Mouse (Mus musculus) lung, embryonic 16.5 days (tissue): Measurements from ENCODE around the gene Ly6g5b. TPM values are rescaled to one million over a fixed set of nuclear protein-coding genes. Genes with fewer than 3 reads are reported as not detected.

Experiments used
- ATAC-seq: fragments of 200-750 bp; cut with Nextera tagmentation; 2 replicates; pipeline ENCODE4 v1.8.0; 2017; ENCODE audit warnings: low read depth, mild to moderate bottlenecking, moderate library complexity
- H3K27ac ChIP-seq: fragments of 300-500 bp; sonication (generic); 2 replicates; pipeline ENCODE4 v1.5.1; 2014; ENCODE audit warnings: mild to moderate bottlenecking, control low read depth, low read length
- H3K27me3 ChIP-seq: fragments of 300-500 bp; sonication (generic); 2 replicates; pipeline ENCODE4 v1.6.1; 2014; ENCODE audit warnings: low read depth, low read length, mixed read lengths; ENCODE audit not compliant: control insufficient read depth, insufficient read depth
- H3K36me3 ChIP-seq: fragments of 300-500 bp; sonication (generic); 2 replicates; pipeline ENCODE4 v1.6.1; 2014; ENCODE audit warnings: low read length; ENCODE audit not compliant: control insufficient read depth, insufficient read depth
- H3K4me1 ChIP-seq: fragments of 300-500 bp; sonication (generic); replicated peaks from 2 replicates; pipeline ENCODE4 v1.6.1; 2014; ENCODE audit warnings: low read length, mixed read lengths; ENCODE audit not compliant: control insufficient read depth, insufficient read depth
- H3K4me2 ChIP-seq: fragments of 300-500 bp; sonication (generic); 2 replicates; pipeline ENCODE4 v1.6.1; 2014; ENCODE audit warnings: low read depth, low read length, control low read depth
- H3K4me3 ChIP-seq: fragments of 300-500 bp; sonication (generic); 2 replicates; pipeline ENCODE4 v1.5.1; 2014; ENCODE audit warnings: mild to moderate bottlenecking, low read length, control low read depth
- H3K9ac ChIP-seq: fragments of 300-500 bp; sonication (generic); 2 replicates; pipeline ENCODE4 v1.6.1; 2014; ENCODE audit warnings: low read length, control low read depth
- H3K9me3 ChIP-seq: fragments of 300-500 bp; sonication (generic); 2 replicates; pipeline ENCODE4 v1.6.1; 2016; ENCODE audit warnings: low read length; ENCODE audit not compliant: control insufficient read depth
- WGBS: fragments of 180-500 bp; shearing (Covaris S2); extraction: QIAGEN DNeasy Blood & Tissue Kit; methylation state at CpG from one replicate; pipeline ENCODE4 v1.1.7; 2014; 5-methylcytosine and 5-hydroxymethylcytosine counted together
- polyA plus RNA-seq: library from polyadenylated mRNA; unstranded; fragments of >200 nt; fragmentation: Nextera tagmentation; extraction: Ambion mirVana; gene quantifications from 2 replicates; pipeline ENCODE4 v1.2.1, GENCODE M21; 2015

Ly6g5b gene
- polyA plus RNA-seq, 1 experiment from 2014 or later = 0.60 TPM

DNA sequence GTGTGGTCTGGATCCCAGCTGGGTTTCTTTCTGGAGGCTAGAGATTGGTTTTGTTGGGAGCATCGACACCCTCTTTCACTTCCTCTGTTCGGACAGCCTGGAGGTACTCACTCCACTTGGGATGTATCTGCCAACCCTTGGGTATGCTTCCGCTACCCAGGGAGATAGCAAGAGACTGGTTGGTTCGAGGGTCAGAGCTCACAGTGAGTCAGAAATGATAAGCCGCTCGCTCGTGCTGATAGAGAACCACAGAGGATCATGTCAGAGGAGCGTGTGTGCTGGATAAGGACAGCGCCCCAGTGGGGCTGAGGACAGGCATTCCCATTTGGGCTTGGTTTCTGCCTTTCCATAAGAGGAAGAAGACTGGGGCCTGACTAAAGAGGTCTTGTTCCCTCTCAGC lies 35.5 kb downstream of the Ly6g5b start:
- no peaks in the 10 kb centered on the region for H3K9me3 ChIP-seq
- no peaks in the 10 kb centered on the region for H3K36me3 ChIP-seq
- H3K4me1 ChIP-seq = peaks cover 7% of the 10 kb centered on the region; the same call in 1 of the 2 replicates
- ATAC-seq = no peak
- 29% methylated on average over 9 of the region's 9 CpGs for WGBS
- no peak overlapping the region for H3K4me3 ChIP-seq
- peaks cover 2% of the 10 kb centered on the region; the same call in 1 of the 2 replicates for H3K27me3 ChIP-seq
- no peak overlapping the region for H3K27ac ChIP-seq
- no peak overlapping the region for H3K4me2 ChIP-seq
- no peak overlapping the region for H3K9ac ChIP-seq

DNA sequence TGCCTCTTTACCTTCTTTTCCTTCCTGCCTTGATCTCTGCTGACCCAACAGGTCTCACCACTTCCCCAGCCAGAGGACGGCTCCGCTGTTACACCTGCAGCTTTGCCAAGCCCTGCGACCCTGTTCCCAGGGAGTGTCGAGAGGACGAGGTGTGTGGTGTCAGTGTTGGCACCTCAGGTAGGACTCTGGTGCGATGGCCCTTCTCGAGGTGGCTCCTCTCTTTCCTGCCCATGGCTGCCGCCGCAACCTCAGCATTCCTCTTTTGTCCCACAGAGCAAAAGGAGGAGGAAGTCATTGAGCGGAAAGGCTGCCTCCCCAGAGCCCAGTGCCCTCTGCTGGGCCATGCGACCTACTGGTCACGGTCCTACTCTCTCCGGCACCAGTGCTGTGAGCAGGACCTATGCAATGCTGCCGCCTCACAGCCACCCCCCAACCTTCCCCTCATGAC lies 37.4 kb downstream of the Ly6g5b start, which contains the start of gene Ly6g6d:
Gene Ly6g6d (minus strand): TSS at position 280 of the 448 bp plus-strand sequence.
- 7% methylated on average over 14 of the region's 14 CpGs for WGBS
- peak within 1 kb of the TSS; percentile 87 for H3K27ac ChIP-seq
- peak; percentile 83 for ATAC-seq

DNA sequence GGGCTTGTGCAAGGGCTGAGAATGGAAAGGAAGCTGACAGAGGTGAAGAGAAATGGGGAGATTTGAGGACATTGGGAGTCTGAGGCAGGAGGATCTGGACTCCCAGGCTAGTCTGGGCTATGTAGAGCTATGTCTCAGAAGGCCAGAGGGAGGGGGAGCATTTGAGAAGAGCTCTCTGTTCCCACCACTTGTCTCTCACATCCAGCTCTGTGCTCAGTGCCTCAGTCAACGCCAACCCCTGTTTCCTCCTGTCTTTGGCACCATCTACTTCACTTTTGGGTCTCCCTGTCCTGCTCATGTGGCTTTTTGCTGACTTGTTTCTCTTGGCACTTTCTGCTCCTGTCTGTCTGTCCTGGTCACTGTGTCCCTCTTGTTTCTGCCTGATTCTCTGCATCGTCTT lies 37.9 kb downstream of the Ly6g5b start:
- peaks cover 7% of the 10 kb centered on the region; the same call in 1 of the 2 replicates for H3K4me1 ChIP-seq
- H3K4me2 ChIP-seq = peak overlapping the region; percentile 52
- WGBS = 23% methylated on average over 2 of the region's 2 CpGs
- no peaks in the 10 kb centered on the region for H3K9me3 ChIP-seq
- ATAC-seq = peak; percentile 52
- H3K27me3 ChIP-seq = peaks cover 2% of the 10 kb centered on the region; the same call in 1 of the 2 replicates
- peak overlapping the region; percentile 87 for H3K27ac ChIP-seq
- no peaks in the 10 kb centered on the region for H3K36me3 ChIP-seq
- peak overlapping the region; percentile 66 for H3K9ac ChIP-seq
- peak overlapping the region; percentile 45 for H3K4me3 ChIP-seq

More for the DNA sequence above, 37.4 kb downstream of the Ly6g5b start, which contains the start of gene Ly6g6d:
- H3K4me2 ChIP-seq = peak within 1 kb of the TSS; percentile 52
- H3K36me3 ChIP-seq = no peaks in the 10 kb centered on the region
- H3K9ac ChIP-seq = peak within 1 kb of the TSS; percentile 66
- H3K9me3 ChIP-seq = no peaks in the 10 kb centered on the region
- peaks cover 7% of the 10 kb centered on the region; the same call in 1 of the 2 replicates for H3K4me1 ChIP-seq
- H3K27me3 ChIP-seq = peaks cover 2% of the 10 kb centered on the region; the same call in 1 of the 2 replicates
- peak within 1 kb of the TSS; percentile 45 for H3K4me3 ChIP-seq

DNA sequence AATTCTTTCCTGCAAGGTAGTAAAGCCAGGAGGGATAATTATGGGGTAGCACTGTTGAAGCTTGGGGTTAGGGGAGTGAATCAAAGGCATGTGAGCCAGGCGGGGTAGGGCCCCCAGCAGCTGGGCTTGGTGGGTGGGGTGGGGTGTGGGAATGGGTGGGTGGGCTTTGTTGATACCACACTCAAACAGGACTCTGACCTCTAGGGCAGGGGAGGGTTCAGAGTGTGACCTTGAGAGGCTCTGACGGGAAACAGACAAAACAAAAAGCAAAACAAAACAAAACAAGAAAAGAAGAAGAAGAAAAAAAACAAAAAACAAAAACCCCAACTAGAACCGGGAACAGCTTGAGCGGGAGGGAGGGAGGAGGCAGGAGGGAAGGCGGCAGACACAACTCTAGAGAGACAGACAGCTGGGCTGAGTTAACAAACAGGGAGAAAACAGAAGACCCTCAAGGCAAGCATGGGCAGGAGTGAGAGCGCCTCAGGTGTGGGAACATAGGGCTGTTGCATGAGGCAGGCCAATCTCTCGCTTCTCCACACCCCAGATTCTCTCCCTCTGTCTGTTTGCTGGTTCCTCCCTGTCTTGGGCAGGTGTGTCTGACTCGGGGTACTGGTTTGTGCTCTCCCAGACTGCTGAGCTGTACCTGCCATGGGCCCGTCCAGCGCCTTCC lies 38.6 kb downstream of the Ly6g5b start, which contains the start of gene Ly6g6e:
Gene Ly6g6e (plus strand): TSS at position 396 of the 670 bp plus-strand sequence.
- no peaks in the 10 kb centered on the region for H3K36me3 ChIP-seq
- H3K27ac ChIP-seq = peak within 1 kb of the TSS; percentile 87
- ATAC-seq = 0 out of 2 replicates have a peak, but pooled peaks have one; percentile 5
- peak within 1 kb of the TSS; percentile 52 for H3K4me2 ChIP-seq
- WGBS = 32% methylated on average over 10 of the region's 10 CpGs
- peaks cover 7% of the 10 kb centered on the region; the same call in 1 of the 2 replicates for H3K4me1 ChIP-seq
- peak within 1 kb of the TSS; percentile 45 for H3K4me3 ChIP-seq
- H3K9ac ChIP-seq = peak within 1 kb of the TSS; percentile 66
- peaks cover 2% of the 10 kb centered on the region; the same call in 1 of the 2 replicates for H3K27me3 ChIP-seq
- no peaks in the 10 kb centered on the region for H3K9me3 ChIP-seq

DNA sequence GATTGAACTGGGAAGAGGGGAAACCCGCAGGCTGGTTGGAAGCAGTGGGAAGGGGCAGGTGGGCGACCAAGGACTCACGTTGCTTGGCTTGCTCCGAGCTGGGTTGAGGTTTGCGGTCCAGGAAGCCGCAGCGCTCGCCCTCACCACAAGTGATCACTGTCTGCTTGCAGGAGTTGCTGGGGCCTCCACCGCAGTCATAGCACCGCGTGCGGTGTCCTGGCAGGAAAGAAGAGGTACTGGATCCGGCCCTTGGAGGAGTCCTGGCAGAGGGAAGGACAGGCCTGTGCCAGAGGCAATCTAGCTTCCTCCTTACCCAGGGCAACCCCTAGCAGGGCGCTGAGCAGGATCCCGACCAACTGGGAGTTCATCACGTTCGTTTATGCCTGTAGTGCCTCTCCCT lies 41.1 kb downstream of the Ly6g5b start:
- WGBS = 50% methylated on average over 17 of the region's 17 CpGs
- Histone ChIP-seq H3K9ac (no peak overlapping the region), H3K4me2 (no peak overlapping the region), H3K9me3 (no peaks in the 10 kb centered on the region), H3K27me3 (peaks cover 2% of the 10 kb centered on the region; the same call in 1 of the 2 replicates), H3K27ac (no peak overlapping the region), H3K4me1 (peaks cover 7% of the 10 kb centered on the region; the same call in 1 of the 2 replicates), H3K36me3 (no peaks in the 10 kb centered on the region), H3K4me3 (no peak overlapping the region)
- no peak for ATAC-seq

DNA sequence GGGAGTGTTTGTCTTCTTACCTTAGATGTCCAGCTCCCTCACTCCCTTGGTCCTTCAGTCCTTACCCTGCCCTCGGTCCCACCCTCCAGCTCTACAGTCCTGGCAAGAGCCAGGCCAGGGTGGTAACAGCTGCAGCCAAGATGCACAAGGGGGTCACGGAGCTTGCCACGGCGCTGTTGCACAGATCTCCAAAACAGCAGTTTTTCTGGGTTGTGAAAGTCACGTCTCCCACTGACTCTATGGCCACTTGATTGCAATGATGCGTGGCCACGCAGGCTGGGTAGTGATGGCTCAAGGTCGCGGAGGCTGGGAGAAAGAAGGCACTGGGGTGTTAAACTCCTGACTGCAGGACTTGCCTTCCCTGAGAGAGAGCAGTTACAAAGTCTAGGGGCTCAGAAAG lies 43.8 kb downstream of the Ly6g5b start:
- WGBS = 65% methylated on average over 9 of the region's 9 CpGs
- no peak for ATAC-seq
- no peaks in the 10 kb centered on the region for H3K36me3 ChIP-seq
- no peaks in the 10 kb centered on the region; the same call in 1 of the 2 replicates for H3K4me1 ChIP-seq
- no peak overlapping the region for H3K4me2 ChIP-seq
- H3K9me3 ChIP-seq = no peaks in the 10 kb centered on the region
- no peak overlapping the region for H3K4me3 ChIP-seq
- H3K27me3 ChIP-seq = no peaks in the 10 kb centered on the region
- H3K27ac ChIP-seq = no peak overlapping the region
- H3K9ac ChIP-seq = no peak overlapping the region

DNA sequence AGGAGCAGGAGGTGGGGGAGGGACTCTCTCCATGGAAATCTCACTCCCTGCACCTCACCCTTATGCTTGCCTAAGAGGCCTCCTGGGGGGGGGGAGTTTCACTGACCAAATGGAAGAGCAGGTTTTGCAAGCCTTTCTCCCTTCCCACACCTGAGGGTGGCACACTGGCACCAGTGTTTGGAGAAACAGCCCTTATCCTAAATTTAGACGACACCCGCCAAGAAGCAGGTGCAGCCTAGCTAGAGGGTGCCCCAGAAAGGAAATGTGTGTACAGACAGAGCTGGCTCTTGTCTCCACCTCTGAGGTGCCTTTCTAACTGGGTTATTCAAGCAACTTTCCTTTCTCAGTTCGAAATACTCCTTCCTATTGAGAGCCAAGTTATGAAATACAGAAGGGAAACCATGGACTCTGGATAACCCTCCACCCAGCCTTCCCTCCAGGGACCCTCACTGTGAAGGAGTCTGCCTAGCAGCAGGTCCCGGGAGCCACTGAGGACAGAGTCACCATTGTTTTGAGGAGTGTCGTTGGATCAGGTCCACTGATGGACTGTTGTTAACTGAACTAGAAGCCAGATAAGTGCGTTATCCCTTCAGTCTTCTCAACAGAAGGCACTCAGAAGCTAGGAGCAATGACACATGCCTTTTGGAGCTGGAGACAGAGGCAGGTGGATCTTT lies 44.5 kb downstream of the Ly6g5b start:
- 36% methylated on average over 6 of the region's 6 CpGs for WGBS

DNA sequence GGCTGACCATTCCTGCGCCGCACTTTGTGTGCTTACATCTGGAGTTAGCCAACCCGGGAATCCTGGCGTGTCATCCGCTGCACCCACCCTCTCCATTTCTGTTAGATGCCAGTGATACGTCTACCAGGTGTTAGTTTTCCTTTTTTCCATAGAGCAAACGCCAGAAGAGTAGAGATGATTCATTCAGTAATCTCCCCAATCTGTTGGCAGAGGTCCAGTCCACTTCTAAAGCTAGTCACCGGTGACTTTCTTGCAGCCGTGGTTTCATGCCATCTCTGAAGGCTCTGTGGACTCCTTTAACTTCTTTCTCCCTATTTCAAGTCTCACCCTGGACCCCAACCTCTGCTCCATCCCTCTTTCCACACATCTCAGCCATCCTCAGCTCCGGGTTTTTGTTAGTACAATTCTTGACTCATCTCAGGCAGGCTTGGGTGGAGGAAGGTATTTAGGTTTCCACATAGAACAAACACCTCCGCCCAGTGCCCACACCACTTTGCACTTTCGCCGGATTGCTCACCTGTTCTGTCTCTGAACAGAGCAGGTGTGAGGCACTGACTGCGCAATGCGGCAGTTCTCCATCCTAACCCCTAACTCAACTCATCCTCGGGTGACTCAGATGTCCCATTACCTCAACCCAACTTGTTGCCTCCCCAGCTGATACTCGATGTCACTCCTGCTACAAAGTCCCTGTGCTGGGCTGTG lies 46.9 kb downstream of the Ly6g5b start:
- 58% methylated on average over 17 of the region's 17 CpGs for WGBS
- Histone ChIP-seq H3K4me1 (peaks cover 22% of the 10 kb centered on the region), H3K27ac (no peak overlapping the region; the same call in 1 of the 2 replicates), H3K36me3 (no peaks in the 10 kb centered on the region), H3K9me3 (no peaks in the 10 kb centered on the region), H3K27me3 (no peaks in the 10 kb centered on the region), H3K9ac (0 out of 2 replicates have a peak overlapping the region, but pooled peaks have one; percentile 25), H3K4me3 (no peak overlapping the region), H3K4me2 (no peak overlapping the region)
- no peak for ATAC-seq

More for the DNA sequence above, 44.5 kb downstream of the Ly6g5b start:
- H3K4me1 ChIP-seq = peaks cover 5% of the 10 kb centered on the region
- peak overlapping the region; percentile 83 for H3K27ac ChIP-seq
- H3K4me3 ChIP-seq = no peak overlapping the region
- H3K4me2 ChIP-seq = no peak overlapping the region
- H3K36me3 ChIP-seq = no peaks in the 10 kb centered on the region
- no peaks in the 10 kb centered on the region for H3K27me3 ChIP-seq
- H3K9ac ChIP-seq = no peak overlapping the region
- H3K9me3 ChIP-seq = no peaks in the 10 kb centered on the region
- ATAC-seq = peak; percentile 66
